Mouse (Mus musculus) lung, adult 2 months (tissue): ENCODE measurements around the gene Fbf1. TPM values are rescaled to one million over a fixed set of nuclear protein-coding genes. Genes with fewer than 3 reads are reported as not detected.

Experiments used
- DNase-seq: peaks from one replicate; pipeline ENCODE4 v3.0.0; 2022
- H3K4me1 ChIP-seq: fragments of 200-500 bp; 2 replicates; pipeline ENCODE4 v1.6.1; 2011; ENCODE audit warnings: low read length; ENCODE audit not compliant: control insufficient read depth, insufficient read depth
- H3K4me3 ChIP-seq: fragments of 200-500 bp; replicated peaks from 2 replicates; pipeline ENCODE3; 2011; ENCODE audit warnings: low read depth, mild to moderate bottlenecking, control low read depth, low read length; ENCODE audit errors: extremely low read depth
- CTCF ChIP-seq: fragments of 200-500 bp; IDR thresholded peaks from 2 replicates; pipeline ENCODE4 v1.5.1; 2011; ENCODE audit warnings: mild to moderate bottlenecking, low read length, control low read depth; ENCODE audit not compliant: insufficient read depth
- POLR2A ChIP-seq: fragments of 200-500 bp; IDR thresholded peaks from 2 replicates; pipeline ENCODE4 v1.6.1; 2011; ENCODE audit warnings: low read depth, mild to moderate bottlenecking, control low read depth, low read length, borderline replicate concordance; ENCODE audit errors: extremely low read depth
- WGBS: fragments of 180-500 bp; shearing (Covaris S2); methylation state at CpG from one replicate; pipeline ENCODE4 v1.1.7; 2018; 5-methylcytosine and 5-hydroxymethylcytosine counted together
- polyA plus RNA-seq: library from polyadenylated mRNA; depleted of rRNA; stranded (reverse); fragments of >200 nt; gene quantifications from 2 replicates; pipeline ENCODE4 v1.2.3, GENCODE M21; 2012

Gene Fbf1
- polyA plus RNA-seq, 1 experiment, result 35.5 TPM

DNA sequence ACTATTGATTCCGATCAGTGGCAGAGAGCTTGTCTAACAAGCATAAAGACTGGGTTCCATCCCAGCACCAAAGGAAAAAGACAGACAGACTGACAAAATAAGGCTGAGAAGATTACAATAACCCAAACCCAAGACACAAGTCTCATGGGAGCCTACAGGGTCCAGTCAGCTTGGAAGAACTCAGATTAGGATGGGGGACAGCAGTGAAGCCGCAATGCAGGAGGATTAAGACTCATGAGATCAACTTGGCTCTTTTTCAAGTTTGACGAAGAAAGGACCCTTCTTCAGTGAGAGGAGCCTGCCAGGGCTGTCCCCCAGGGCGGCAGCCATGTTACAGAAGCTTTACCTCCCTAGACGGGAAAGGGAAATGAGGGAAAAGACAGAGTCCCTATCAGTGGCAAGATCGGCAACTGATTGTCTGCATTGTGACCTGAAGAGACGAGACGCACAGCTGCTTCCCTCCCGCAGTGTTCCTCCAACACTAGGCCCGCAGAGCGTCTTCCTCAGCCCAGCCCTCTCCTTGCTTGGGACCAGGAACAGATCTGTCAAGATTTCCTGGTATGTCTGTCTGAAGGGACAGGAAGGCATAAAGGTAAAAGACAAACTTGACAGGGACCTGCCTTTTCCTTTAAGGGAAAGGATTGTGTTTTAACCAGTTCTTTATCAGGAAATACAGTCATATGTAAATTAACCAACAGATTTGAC lies 19.4 kb upstream of the Fbf1 start:
- WGBS, result 42% methylated on average over 11 of the region's 11 CpGs
- TF ChIP-seq POLR2A (no peak), CTCF (no peak)
- peaks cover 12% of the 10 kb centered on the region for H3K4me1 ChIP-seq
- no peak for DNase-seq
- no peak overlapping the region for H3K4me3 ChIP-seq

DNA sequence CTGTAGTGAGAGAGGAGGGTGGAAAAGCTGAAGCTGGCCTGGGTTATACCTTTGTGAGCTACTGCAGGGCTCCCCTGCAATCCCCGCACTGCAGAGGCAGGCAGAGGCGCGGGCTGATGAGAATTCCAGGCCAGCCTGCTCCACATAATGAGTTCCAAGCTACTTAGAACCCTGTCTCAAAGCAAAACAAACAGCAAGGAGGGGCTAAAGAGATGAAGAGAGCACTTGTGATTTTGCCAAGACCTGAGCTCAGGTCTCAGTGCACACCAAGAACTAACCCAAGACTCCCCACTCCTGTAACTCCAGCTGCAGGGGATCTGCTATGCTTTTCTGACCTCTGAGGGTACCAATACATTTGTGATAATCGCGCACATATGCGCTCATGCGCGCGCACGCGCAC lies 18.4 kb upstream of the Fbf1 start:
- 85% methylated on average over 11 of the region's 11 CpGs for WGBS
- DNase-seq, result no peak
- TF ChIP-seq POLR2A (no peak), CTCF (no peak)
- Histone ChIP-seq H3K4me3 (no peak overlapping the region), H3K4me1 (peaks cover 12% of the 10 kb centered on the region)

DNA sequence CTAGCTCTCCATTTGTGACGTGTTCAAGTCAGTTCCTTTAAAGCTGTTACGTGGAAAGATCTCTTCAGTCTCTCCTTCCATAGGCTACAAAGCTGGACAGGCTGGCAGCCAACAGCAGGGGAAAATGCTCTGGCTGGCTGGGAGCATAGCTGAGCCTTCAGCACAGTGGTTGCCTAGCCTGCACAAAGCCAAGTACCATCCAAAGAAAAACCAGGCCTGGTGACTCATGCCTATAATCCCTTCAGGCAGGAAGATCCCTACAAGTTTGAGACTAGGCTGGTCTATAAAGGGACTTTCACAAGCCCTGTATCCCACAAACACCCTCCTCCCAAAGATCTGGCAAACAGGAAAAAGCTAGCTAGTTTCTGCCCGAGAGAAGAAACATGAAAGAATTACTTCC lies 17.9 kb upstream of the Fbf1 start:
- H3K4me3 ChIP-seq, result no peak overlapping the region
- WGBS, result 45% methylated on average over 3 of the region's 3 CpGs
- no peak for DNase-seq
- TF ChIP-seq CTCF (no peak), POLR2A (no peak)
- H3K4me1 ChIP-seq, result peaks cover 12% of the 10 kb centered on the region

DNA sequence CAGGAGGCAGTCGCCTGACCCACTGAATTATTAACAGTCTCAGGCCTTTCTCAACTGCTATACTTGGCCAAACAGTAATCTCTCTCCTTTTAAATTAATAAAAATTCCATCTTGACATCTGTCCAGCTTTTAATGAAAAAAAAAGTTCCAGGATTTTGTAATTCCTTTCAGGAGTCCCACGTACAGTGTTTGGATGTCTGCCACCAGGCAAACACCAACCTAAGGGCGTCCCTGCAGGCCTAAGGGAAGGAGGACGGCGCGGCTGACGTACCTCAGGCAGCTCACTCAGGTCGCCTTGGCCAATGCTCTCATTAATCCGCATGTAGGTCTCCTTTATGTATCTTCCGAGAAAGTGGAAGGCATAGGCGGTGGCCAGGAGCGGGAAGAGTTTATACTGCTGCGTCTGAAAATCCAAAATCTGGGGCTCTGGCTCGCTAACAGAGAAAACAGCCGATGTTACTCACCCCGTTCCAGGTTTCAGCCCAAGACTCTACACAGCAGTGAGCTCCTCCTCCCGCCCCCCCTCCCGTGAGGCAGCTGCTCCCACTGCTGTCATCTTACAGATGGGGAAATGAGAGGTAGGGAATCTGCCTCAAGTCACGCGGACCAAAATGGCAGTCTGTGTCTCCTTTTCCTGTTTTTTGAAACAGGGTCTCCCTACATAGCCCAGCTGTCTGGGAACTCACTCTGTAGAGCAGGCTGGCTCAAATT lies 10.6 kb upstream of the Fbf1 start:
- Histone ChIP-seq H3K4me1 (no peaks in the 10 kb centered on the region), H3K4me3 (no peak overlapping the region)
- DNase-seq, result peak; percentile 24
- WGBS, result 75% methylated on average over 20 of the region's 20 CpGs
- TF ChIP-seq CTCF, result no peak
- TF ChIP-seq POLR2A, result no peak

DNA sequence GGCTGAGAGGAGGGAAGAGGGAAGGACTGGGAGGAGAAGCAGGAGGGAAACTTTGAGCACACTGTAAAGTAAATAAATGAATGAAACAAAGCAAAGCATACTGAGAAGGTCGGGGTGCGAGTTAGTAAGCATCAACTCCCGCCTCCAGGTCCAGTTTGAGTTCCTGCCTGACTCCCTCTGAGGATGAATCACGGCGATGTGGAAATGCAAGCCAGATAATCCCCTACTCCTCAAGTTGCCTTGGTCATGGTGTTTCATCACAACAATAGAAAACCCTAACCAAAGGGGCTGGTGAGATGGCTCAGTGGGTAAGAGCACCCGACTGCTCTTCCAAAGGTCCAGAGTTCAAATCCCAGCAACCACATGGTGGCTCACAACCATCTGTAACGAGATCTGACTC lies 8.0 kb upstream of the Fbf1 start:
- TF ChIP-seq CTCF (no peak), POLR2A (no peak)
- Histone ChIP-seq H3K4me1 (no peaks in the 10 kb centered on the region), H3K4me3 (no peak overlapping the region)
- WGBS, result 82% methylated on average over 7 of the region's 7 CpGs
- no peak for DNase-seq

DNA sequence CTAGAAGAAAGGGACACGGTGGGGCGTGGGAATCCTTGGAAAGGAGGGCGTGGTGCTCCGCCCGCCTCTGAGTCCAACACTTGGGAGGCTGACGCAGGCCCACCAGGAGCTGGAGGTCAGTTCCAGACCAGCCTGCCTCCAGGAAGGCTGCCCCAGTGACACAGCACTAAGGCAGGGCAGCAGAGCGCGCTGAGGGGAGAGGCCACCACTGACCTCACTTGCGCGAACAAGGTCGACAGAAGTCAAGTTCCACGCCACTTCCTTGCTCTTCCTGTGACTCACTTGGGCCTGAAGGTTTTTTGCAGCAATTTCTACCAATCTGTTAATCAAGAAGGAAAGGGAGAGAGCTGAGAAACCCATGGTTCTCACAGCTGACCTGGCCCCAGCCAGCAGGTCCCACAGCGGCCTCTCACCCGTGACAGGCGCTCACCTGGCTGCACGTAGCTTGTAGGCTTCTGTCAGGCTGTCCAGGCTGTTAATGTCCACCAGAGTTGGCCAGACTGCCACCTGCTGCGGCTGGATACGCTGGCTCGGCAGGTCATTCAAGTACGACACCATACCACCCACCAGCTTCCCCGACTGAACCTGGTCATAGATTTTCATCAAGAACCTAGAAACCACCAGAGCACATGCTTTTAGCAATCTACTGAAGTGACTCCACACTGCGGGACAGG lies 6.9 kb upstream of the Fbf1 start:
- no peak for TF ChIP-seq CTCF
- no peak for TF ChIP-seq POLR2A
- 90% methylated on average over 22 of the region's 22 CpGs for WGBS

DNA sequence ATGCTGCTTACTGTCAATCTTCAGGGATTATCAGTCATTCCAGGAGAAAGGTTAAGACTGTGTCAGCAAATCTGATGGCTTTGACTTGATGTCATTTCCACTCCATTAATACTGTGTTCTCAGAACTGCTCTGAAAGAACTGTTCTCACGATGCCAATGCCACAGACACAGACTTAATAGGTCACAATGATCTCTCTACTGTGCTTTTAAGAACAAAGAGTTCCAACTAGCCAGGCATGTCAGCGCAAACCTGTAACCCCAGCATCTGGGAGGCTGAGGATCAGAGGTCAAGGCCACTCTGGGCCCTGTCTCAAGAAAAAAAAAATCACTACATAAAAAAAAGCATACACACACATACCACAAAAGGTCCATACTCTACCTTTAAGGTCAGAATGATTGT lies 4.0 kb upstream of the Fbf1 start:
- 85% methylated on average over 2 of the region's 2 CpGs for WGBS
- no peak for TF ChIP-seq CTCF
- TF ChIP-seq POLR2A, result no peak
- DNase-seq, result no peak
- Histone ChIP-seq H3K4me3 (no peak overlapping the region), H3K4me1 (peaks cover 3% of the 10 kb centered on the region; the same call in 1 of the 2 replicates)

More for the DNA sequence above, 6.9 kb upstream of the Fbf1 start:
- no peaks in the 10 kb centered on the region for H3K4me1 ChIP-seq
- H3K4me3 ChIP-seq, result no peak overlapping the region
- DNase-seq, result no peak

DNA sequence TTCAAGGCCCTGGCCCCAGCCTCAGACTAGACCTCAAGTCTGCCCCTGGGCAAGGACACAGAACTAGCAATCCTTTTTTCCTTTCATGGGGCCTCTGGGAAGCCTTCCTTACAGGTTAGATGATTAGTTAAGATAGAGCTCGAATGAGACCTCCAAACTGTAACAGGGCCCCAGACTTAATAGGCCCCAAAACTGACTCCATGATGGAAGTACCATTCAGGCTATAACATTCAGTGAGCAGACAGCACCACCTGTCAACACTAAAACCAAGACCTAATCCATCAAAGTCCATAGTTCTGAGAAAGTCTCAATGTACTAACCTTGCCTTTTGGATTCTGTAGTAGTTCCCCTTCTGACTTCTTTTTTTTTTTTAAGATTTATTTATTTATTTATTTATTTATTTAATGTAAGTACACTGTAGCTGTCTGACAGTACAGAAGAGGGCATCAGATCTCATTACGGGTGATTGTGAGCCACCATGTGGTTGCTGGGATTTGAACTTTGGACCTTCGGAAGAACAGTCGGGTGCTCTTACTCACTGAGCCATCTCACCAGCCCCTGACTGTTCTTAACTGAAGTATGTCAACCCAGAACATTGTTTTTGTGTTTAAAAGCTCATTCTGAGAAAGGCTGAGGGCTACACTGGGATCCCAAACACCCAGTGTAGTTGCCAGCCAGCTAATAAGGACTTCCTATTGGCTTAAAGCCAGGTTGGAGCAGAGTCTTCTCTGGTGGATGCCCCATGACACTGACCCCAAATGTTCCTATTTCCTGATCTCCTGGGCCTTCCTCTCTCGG lies 2.2 kb upstream of the Fbf1 start:
- no peak for DNase-seq
- no peak overlapping the region for H3K4me3 ChIP-seq
- WGBS, result 67% methylated on average over 5 of the region's 5 CpGs
- peaks cover 3% of the 10 kb centered on the region; the same call in 1 of the 2 replicates for H3K4me1 ChIP-seq
- no peak for TF ChIP-seq POLR2A
- no peak for TF ChIP-seq CTCF

DNA sequence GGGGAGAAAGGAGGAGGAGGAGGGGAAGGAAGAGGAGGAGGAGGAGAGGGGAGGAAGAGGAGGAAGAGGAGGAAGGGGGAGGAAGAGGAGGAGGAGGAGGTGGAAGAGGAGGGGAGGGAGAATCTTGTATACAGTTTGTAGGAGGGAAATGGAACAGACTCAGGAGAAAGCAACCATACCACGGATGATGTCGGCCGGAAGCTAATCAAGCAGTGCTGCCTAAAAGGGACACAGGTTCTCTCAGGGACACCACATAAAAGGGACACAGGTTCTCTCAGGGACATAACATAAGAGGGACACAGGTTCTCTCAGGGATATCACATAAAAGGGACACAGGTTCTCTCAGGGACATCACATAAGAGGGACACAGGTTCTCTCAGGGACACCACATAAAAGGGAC lies 1.2 kb upstream of the Fbf1 start:
- TF ChIP-seq POLR2A (no peak), CTCF (no peak)
- H3K4me3 ChIP-seq, result no peak overlapping the region
- H3K4me1 ChIP-seq, result peaks cover 3% of the 10 kb centered on the region; the same call in 1 of the 2 replicates
- DNase-seq, result no peak
- 71% methylated on average over 3 of the region's 3 CpGs for WGBS
